Mouse (Mus musculus): ENCODE results near the gene Agbl1. TPM values are rescaled to one million over a fixed set of nuclear protein-coding genes. Genes with fewer than 3 reads are reported as not detected.

Gene Agbl1
- total and polyA plus RNA-seq, 2 experiments from 2014 or later: 0.15 to 0.43 TPM

DNA sequence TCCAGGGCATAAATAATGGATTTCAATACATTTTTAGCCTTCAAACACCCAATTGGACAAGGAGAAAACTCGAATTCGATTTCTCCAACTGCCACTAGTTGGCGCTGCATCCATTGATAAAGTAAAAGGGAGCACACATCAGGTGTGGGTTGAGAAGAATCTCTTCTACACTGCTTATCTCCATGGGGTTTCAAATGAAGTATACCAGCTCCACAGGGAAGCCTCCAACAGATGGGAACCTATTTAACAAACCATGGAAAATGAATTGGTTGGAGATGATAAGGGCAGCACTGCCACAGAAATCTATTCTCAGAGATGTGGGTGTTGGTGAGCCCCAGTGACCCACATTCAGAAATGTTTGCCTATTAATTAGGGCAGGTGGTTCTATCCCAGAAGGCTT lies 741.6 kb downstream of the Agbl1 start:
- H3K4me3 ChIP-seq (ENCODE audit: low read depth, low read length): no peak overlapping the region
- TF ChIP-seq CTCF (IDR thresholded peaks at IDR 0.05; ENCODE audit: low read depth): peak; percentile 45; the same call in 1 of the 2 replicates
- H3K36me3 ChIP-seq (ENCODE audit: insufficient read depth): no peaks in the 10 kb centered on the region
- H3K27ac ChIP-seq (ENCODE audit: low read depth, low read length): no peak overlapping the region
- H3K4me2 ChIP-seq (ENCODE audit: low read depth): no peak overlapping the region
- H3K9ac ChIP-seq: no peak overlapping the region
- no peaks in the 10 kb centered on the region for H3K9me3 ChIP-seq (ENCODE audit: low read length)
- 22% methylated on average over 3 of the region's 3 CpGs for WGBS
- no peak for ATAC-seq
- H3K4me1 ChIP-seq (ENCODE audit: insufficient read depth): no peaks in the 10 kb centered on the region
- no peak for DNase-seq
- H3K27me3 ChIP-seq (ENCODE audit: insufficient read depth, low read length): no peaks in the 10 kb centered on the region

DNA sequence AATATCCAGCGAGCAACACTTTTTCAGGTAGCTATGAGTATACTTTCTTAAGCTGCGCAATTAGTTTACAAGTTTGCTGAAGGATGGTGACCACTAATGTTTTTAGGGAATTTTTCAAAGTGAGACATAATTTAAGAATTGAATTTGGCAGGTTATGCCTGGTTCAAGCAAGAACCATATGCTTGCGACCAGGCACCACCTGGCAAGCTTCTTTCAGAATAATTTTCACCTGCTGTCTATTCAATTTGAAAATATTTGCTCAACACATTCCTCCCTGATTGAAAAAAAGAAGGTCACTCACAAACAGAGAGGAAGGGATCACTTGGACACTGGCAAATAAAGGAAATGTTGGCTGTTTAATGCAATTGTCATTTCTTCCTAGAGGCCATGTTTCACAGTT lies 779.9 kb downstream of the Agbl1 start:
- TF ChIP-seq CTCF (IDR thresholded peaks at IDR 0.05; ENCODE audit: low read depth): no peak
- Histone ChIP-seq H3K4me2 (ENCODE audit: low read depth) (no peak overlapping the region), H3K36me3 (ENCODE audit: insufficient read depth) (no peaks in the 10 kb centered on the region), H3K9ac (no peak overlapping the region), H3K4me3 (ENCODE audit: low read depth, low read length) (no peak overlapping the region), H3K27ac (ENCODE audit: low read depth, low read length) (no peak overlapping the region), H3K27me3 (ENCODE audit: insufficient read depth, low read length) (no peaks in the 10 kb centered on the region), H3K4me1 (ENCODE audit: insufficient read depth) (no peaks in the 10 kb centered on the region), H3K9me3 (ENCODE audit: low read length) (no peaks in the 10 kb centered on the region)
- DNase-seq: peak; percentile 2
- 83% methylated on average over 3 of the region's 3 CpGs for WGBS
- no peak for ATAC-seq

DNA sequence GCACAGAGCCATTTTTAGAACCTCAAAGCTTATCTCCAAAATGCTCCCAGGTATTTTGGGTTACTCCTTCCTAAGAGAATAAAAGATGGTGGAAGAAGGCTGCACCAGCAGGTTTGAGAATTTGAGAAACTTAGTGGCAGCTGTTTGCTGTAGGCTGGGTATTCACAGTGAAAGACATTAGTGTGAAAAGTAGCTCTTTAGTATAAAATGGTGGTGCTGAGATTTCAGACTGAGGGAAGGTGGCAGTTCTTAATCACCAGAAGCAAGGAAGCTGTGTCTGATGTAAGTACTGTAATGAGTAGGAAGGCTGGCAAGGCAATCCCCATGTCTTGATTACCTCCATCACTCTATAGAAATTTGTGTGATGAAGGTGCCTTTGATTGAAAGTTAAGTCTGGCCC lies 799.3 kb downstream of the Agbl1 start:
- ATAC-seq: no peak
- H3K36me3 ChIP-seq (ENCODE audit: insufficient read depth): no peaks in the 10 kb centered on the region
- H3K9ac ChIP-seq: no peak overlapping the region
- no peak overlapping the region for H3K27ac ChIP-seq (ENCODE audit: low read depth, low read length)
- H3K27me3 ChIP-seq (ENCODE audit: insufficient read depth, low read length): no peaks in the 10 kb centered on the region
- no peak overlapping the region for H3K4me3 ChIP-seq (ENCODE audit: low read depth, low read length)
- no peak for TF ChIP-seq CTCF (IDR thresholded peaks at IDR 0.05; ENCODE audit: low read depth)
- DNase-seq: no peak
- no peaks in the 10 kb centered on the region for H3K9me3 ChIP-seq (ENCODE audit: low read length)
- no peak overlapping the region for H3K4me2 ChIP-seq (ENCODE audit: low read depth)
- no peaks in the 10 kb centered on the region for H3K4me1 ChIP-seq (ENCODE audit: insufficient read depth)

DNA sequence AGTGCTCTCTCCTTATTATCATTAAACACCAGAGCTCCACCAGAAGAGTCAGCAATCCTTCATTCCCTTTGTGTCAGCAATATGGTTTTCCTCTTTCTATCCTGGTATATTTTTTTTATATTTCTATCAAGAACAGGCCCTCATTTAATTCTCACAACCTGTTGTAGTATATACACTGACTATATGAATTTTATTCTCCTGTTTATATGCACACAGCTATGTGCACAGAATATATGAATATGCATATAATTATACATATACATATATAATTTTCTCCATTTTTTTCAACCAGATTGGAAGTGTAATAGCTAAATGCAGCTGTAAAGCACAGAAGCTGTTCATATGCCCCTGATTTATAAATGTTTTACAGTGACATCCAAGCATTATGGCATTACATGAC lies 846.3 kb downstream of the Agbl1 start:
- Histone ChIP-seq H3K27ac (ENCODE audit: low read depth, low read length) (no peak overlapping the region), H3K27me3 (ENCODE audit: insufficient read depth, low read length) (no peaks in the 10 kb centered on the region), H3K4me1 (ENCODE audit: insufficient read depth) (no peaks in the 10 kb centered on the region), H3K4me2 (ENCODE audit: low read depth) (no peak overlapping the region), H3K4me3 (ENCODE audit: low read depth, low read length) (no peak overlapping the region), H3K36me3 (ENCODE audit: insufficient read depth) (no peaks in the 10 kb centered on the region), H3K9me3 (ENCODE audit: low read length) (no peaks in the 10 kb centered on the region), H3K9ac (no peak overlapping the region)
- ATAC-seq: peak; percentile 79
- TF ChIP-seq CTCF (IDR thresholded peaks at IDR 0.05; ENCODE audit: low read depth): no peak
- DNase-seq: peak; percentile 25

DNA sequence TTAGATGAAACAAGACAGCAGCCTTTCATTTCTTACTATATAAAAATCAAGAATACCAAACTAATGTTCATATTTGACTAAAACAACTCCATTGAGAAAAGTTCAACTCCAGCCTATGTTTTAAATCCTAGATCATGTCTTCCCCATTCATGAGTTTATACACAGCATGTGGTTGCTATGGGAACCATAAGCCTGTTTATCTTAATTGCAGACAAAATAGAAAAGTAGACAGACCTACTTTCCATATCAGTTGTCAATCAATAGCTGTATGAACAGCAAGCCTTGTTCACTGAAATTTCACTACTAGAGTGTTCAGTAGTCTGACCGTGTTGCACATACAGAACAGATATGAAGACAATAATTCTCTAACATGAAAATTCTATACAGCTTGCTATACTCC lies 857.6 kb downstream of the Agbl1 start:
- H3K9ac ChIP-seq: no peak overlapping the region
- peak; percentile 22 for DNase-seq
- no peak overlapping the region for H3K27ac ChIP-seq (ENCODE audit: low read depth, low read length)
- no peaks in the 10 kb centered on the region for H3K27me3 ChIP-seq (ENCODE audit: insufficient read depth, low read length)
- TF ChIP-seq CTCF (IDR thresholded peaks at IDR 0.05; ENCODE audit: low read depth): no peak
- WGBS: 26% methylated on average over 1 of the region's 1 CpGs
- no peaks in the 10 kb centered on the region for H3K9me3 ChIP-seq (ENCODE audit: low read length)
- H3K4me3 ChIP-seq (ENCODE audit: low read depth, low read length): no peak overlapping the region
- H3K36me3 ChIP-seq (ENCODE audit: insufficient read depth): no peaks in the 10 kb centered on the region
- H3K4me1 ChIP-seq (ENCODE audit: insufficient read depth): no peaks in the 10 kb centered on the region
- ATAC-seq: no peak; the same call in 1 of the 2 replicates
- no peak overlapping the region for H3K4me2 ChIP-seq (ENCODE audit: low read depth)

DNA sequence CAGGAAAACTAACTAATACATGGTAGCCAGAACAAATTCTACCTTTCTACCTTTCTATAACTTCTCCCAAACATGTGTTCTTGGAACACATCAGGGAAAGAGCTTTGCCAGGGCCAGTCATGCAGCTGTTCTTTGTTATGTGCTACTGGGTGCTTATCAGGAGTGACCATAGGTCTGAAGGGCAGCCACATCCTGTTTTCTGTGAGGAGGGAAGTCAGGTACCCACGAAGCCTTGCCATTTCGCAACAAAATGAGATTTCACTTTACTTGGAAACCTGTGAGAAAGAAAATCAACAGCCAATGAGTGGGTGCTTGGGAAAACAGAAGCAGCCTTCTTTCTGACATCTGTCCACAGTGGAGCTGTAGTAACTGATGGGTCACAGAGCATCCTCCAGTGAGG lies 865.5 kb downstream of the Agbl1 start:
- Histone ChIP-seq H3K4me2 (ENCODE audit: low read depth) (no peak overlapping the region), H3K9ac (no peak overlapping the region), H3K27me3 (ENCODE audit: insufficient read depth, low read length) (no peaks in the 10 kb centered on the region), H3K9me3 (ENCODE audit: low read length) (no peaks in the 10 kb centered on the region), H3K4me3 (ENCODE audit: low read depth, low read length) (no peak overlapping the region), H3K27ac (ENCODE audit: low read depth, low read length) (no peak overlapping the region), H3K4me1 (ENCODE audit: insufficient read depth) (no peaks in the 10 kb centered on the region), H3K36me3 (ENCODE audit: insufficient read depth) (no peaks in the 10 kb centered on the region)
- 86% methylated on average over 2 of the region's 2 CpGs for WGBS
- no peak for TF ChIP-seq CTCF (IDR thresholded peaks at IDR 0.05; ENCODE audit: low read depth)
- no peak for DNase-seq
- ATAC-seq: no peak

DNA sequence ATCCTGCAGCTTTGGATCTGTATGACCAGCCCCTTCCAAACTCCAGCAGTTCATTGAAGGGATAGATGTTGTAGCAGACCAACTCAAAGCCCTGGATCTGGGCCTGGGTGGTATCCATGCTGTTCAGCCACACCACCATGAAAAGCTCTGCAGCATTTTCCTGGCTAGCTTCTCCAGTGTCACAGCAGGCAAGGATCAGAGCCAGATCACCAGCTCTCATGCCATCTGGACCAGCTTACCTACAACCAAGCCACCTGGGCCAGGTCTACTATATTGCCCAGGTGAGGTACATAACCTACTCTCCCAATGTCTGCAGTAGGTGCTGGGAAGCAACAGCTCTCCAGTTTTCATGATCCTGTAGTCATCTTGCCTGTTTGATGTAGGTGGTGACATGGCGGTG lies 884.3 kb downstream of the Agbl1 start:
- DNase-seq: no peak
- H3K9ac ChIP-seq: no peak overlapping the region
- no peaks in the 10 kb centered on the region for H3K4me1 ChIP-seq (ENCODE audit: insufficient read depth)
- H3K4me3 ChIP-seq (ENCODE audit: low read depth, low read length): no peak overlapping the region
- no peaks in the 10 kb centered on the region for H3K27me3 ChIP-seq (ENCODE audit: insufficient read depth, low read length)
- H3K36me3 ChIP-seq (ENCODE audit: insufficient read depth): no peaks in the 10 kb centered on the region
- no peak overlapping the region for H3K4me2 ChIP-seq (ENCODE audit: low read depth)
- H3K27ac ChIP-seq (ENCODE audit: low read depth, low read length): no peak overlapping the region
- WGBS: 96% methylated on average over 1 of the region's 1 CpGs
- no peak for ATAC-seq
- H3K9me3 ChIP-seq (ENCODE audit: low read length): no peaks in the 10 kb centered on the region
- no peak for TF ChIP-seq CTCF (IDR thresholded peaks at IDR 0.05; ENCODE audit: low read depth)

DNA sequence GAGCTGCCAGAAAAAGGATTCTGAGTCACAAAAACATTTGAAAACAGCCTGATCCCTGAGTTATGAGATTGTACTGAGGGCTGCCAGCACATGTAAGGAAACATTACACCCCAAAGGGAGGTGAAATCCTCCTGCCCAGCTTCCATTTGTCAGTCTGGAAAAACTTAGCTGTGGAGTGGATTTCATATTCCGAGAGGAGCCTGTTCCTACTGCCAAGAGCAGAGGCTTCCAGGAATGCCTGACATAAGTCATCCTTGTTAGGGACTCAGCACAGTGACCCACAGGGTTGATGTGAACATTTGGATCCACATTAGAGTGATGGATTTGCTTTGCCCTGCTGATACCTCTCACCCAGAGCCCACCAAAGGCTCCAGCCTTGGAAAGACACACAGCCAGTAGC lies 899.4 kb downstream of the Agbl1 start:
- Histone ChIP-seq H3K9me3 (ENCODE audit: low read length) (no peaks in the 10 kb centered on the region), H3K36me3 (ENCODE audit: insufficient read depth) (no peaks in the 10 kb centered on the region), H3K9ac (no peak overlapping the region), H3K27ac (ENCODE audit: low read depth, low read length) (no peak overlapping the region), H3K27me3 (ENCODE audit: insufficient read depth, low read length) (no peaks in the 10 kb centered on the region), H3K4me1 (ENCODE audit: insufficient read depth) (no peaks in the 10 kb centered on the region), H3K4me3 (ENCODE audit: low read depth, low read length) (no peak overlapping the region), H3K4me2 (ENCODE audit: low read depth) (no peak overlapping the region)
- TF ChIP-seq CTCF (IDR thresholded peaks at IDR 0.05; ENCODE audit: low read depth): no peak
- peak; percentile 14 for DNase-seq
- 65% methylated on average over 1 of the region's 1 CpGs for whole genome bisulfite sequencing
- no peak for ATAC-seq
